Mouse (Mus musculus) heart, embryonic 10.5 days (tissue): ENCODE data around the gene Usp18. TPM values are rescaled to one million over a fixed set of nuclear protein-coding genes. Genes with fewer than 3 reads are reported as not detected.
A peak's percentile ranks its signal among the peaks of the same experiment; 100 is the strongest.

ENCODE experiments used
- DNase-seq: peaks from one replicate; pipeline ENCODE4 v3.0.0-alpha.2; 2017; ENCODE audit warnings: low spot score
- H3K27ac ChIP-seq: fragments of 300-500 bp; sonication (generic); 2 replicates; pipeline ENCODE4 v1.5.1; 2016; ENCODE audit warnings: mild to moderate bottlenecking
- H3K27me3 ChIP-seq: fragments of 300-500 bp; sonication (generic); 2 replicates; pipeline ENCODE4 v1.6.1; 2016; ENCODE audit warnings: mild to moderate bottlenecking; ENCODE audit not compliant: poor library complexity, insufficient read depth, severe bottlenecking
- H3K36me3 ChIP-seq: fragments of 300-500 bp; sonication (generic); 2 replicates; pipeline ENCODE4 v1.6.1; 2016; ENCODE audit warnings: mild to moderate bottlenecking, moderate library complexity
- H3K4me1 ChIP-seq: fragments of 300-500 bp; sonication (generic); 2 replicates; pipeline ENCODE4 v1.6.1; 2016; ENCODE audit warnings: mild to moderate bottlenecking
- H3K4me3 ChIP-seq: fragments of 300-500 bp; sonication (generic); 2 replicates; pipeline ENCODE4 v1.5.1; 2016; ENCODE audit warnings: mild to moderate bottlenecking, moderate library complexity
- H3K9me3 ChIP-seq: fragments of 300-500 bp; sonication (generic); 2 replicates; pipeline ENCODE4 v1.6.1; 2016; ENCODE audit warnings: mild to moderate bottlenecking, moderate library complexity
- WGBS: fragments of 180-500 bp; shearing (Covaris S2); methylation state at CpG from one replicate; pipeline ENCODE4 v1.1.7; 2016; 5-methylcytosine and 5-hydroxymethylcytosine counted together
- polyA plus RNA-seq: library from polyadenylated mRNA; unstranded; fragments of >200 nt; fragmentation: Nextera tagmentation; extraction: Ambion mirVana; gene quantifications from 2 replicates; pipeline ENCODE4 v1.2.1, GENCODE M21; 2016

Usp18 gene
- polyA plus RNA-seq, 1 experiment from 2014 or later: 1.5 TPM

DNA sequence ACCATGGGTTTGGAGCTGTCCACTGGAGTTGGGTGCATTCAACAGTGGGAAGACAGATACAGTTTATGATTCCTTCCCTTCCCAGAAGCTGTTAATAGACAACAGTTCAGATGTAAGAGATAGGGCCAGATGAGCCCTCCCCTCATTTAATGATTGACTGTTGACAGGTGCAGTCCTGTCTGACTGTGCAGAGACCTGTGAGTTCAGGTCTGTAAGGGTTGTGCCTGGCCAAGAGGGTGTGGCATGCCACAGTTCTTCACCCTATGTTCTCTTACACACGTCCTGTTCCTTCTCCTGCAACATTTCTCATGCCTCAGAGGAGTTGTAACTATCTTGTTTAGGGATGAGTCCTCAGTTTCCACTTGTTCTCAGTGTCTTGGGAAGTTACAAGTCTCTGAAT is 13.1 kb upstream of the Usp18 start:
- WGBS: 61% methylated on average over 1 of the region's 1 CpGs

DNA sequence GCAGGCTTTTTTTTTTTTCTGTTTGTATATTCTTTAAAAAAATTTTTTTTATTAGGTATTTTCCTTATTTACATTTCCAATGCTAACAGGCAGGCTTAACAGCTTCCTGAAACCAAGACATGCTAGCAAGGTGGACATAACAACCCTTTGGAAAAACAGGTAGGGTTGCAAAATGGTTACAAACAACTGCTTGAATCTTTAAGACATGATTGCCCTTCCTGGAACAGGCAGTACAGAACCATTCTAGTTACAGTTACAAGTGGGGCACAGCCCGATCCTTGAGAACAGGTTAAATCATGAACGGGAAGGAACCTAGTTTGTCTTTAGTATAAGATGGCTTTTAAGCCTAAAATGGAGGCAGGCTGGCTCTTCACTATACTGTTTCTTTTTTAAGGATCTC is 9.3 kb upstream of the Usp18 start:
- Histone ChIP-seq H3K36me3 (no peaks in the 10 kb centered on the region), H3K27me3 (no peaks in the 10 kb centered on the region), H3K27ac (no peak overlapping the region), H3K4me3 (no peak overlapping the region), H3K4me1 (no peaks in the 10 kb centered on the region), H3K9me3 (no peaks in the 10 kb centered on the region)
- no peak for DNase-seq
- 89% methylated on average over 2 of the region's 2 CpGs for WGBS

More for the DNA sequence above, 13.1 kb upstream of the Usp18 start:
- H3K27ac ChIP-seq: no peak overlapping the region
- no peaks in the 10 kb centered on the region for H3K9me3 ChIP-seq
- no peaks in the 10 kb centered on the region for H3K4me1 ChIP-seq
- DNase-seq: no peak
- no peaks in the 10 kb centered on the region for H3K36me3 ChIP-seq
- no peaks in the 10 kb centered on the region for H3K27me3 ChIP-seq
- H3K4me3 ChIP-seq: no peak overlapping the region

DNA sequence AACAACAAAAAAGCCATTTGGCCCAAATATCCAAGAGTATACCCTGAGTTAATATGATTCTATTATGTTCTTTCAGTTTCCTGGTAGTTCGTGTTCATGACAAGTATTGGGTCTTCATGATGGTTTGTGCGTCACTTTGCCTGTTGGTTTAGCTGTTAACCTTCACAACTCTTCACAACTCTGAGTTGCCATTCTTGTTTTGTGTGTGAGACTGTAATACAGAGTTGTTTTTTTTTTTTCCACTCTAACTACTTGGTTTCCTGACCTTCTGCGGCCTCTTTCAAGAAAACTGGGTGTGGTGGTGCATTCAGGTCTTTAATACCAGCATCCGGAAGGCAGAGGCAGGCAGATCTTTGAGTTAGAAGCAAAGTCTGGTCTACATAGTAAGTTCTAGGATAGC is 7.5 kb upstream of the Usp18 start:
- WGBS: 88% methylated on average over 4 of the region's 4 CpGs
- no peak overlapping the region for H3K27ac ChIP-seq
- DNase-seq: no peak
- H3K4me1 ChIP-seq: no peaks in the 10 kb centered on the region
- H3K9me3 ChIP-seq: no peaks in the 10 kb centered on the region
- peaks cover 11% of the 10 kb centered on the region; the same call in 1 of the 2 replicates for H3K27me3 ChIP-seq
- H3K4me3 ChIP-seq: no peak overlapping the region
- no peaks in the 10 kb centered on the region for H3K36me3 ChIP-seq

DNA sequence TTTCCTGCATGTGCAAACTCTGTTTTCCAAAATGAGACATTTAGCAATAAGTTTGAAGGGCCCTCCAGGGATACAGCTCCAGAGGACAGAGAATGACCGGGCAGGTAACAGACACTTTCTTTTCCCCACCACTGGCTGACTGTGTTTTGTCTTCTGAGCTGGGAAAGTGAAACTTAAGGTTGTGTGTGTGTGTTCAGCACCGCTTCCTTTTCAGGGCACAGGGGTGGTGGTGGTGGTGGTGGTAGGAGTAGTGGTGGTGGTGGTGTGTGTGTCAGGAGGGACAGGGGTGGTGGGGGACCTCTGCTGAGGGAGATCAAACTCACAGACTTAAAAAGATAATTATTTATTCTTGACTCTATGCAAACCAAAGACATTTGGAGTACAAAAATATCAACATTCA is 3.9 kb upstream of the Usp18 start:
- DNase-seq: no peak
- no peaks in the 10 kb centered on the region for H3K36me3 ChIP-seq
- no peak overlapping the region for H3K4me3 ChIP-seq
- 73% methylated on average over 2 of the region's 2 CpGs for WGBS
- H3K27ac ChIP-seq: no peak overlapping the region
- peaks cover 23% of the 10 kb centered on the region for H3K27me3 ChIP-seq
- H3K4me1 ChIP-seq: peaks cover 3% of the 10 kb centered on the region; the same call in 1 of the 2 replicates
- no peaks in the 10 kb centered on the region for H3K9me3 ChIP-seq

DNA sequence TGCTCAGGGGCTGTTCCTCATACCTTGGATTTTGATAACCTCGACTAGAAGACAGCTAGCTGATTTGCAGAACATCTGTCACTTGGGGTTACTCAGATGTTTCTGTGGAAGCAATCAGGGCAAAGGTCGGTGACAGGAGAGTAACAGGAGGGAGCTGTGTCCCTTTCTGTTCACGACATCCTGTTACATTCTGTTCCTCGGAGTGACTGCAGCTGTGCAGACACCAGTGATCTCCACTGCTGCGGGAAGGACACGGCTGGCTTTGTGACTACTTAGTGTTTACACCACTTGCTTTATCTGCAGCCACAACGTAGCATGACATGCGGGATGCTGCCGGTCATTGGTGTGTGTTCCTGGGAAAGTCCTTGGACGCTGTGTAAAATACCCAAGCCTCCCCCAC is 2.5 kb upstream of the Usp18 start:
- Histone ChIP-seq H3K4me1 (peaks cover 3% of the 10 kb centered on the region; the same call in 1 of the 2 replicates), H3K9me3 (no peaks in the 10 kb centered on the region), H3K36me3 (no peaks in the 10 kb centered on the region), H3K4me3 (no peak overlapping the region), H3K27ac (no peak overlapping the region), H3K27me3 (peaks cover 36% of the 10 kb centered on the region)
- DNase-seq: no peak
- 40% methylated on average over 10 of the region's 10 CpGs for WGBS

DNA sequence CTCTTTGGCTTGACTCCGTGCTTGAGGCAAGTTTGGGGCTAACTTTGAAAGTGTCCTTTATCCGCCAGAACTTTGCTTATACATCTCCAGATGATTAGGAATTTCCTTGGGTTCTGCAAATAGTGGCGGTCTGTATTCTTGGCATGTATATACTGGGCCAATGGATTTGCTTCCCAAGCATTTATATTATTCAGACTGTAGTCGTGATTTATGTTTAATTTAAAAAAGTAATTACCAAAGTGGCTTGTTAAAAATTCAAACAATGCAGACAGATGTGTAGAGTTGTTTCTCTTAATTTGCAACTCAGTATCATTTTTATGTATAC is 293 bp downstream of the Usp18 start:
- Histone ChIP-seq H3K27ac (peak overlapping the region; percentile 56; the same call in 1 of the 2 replicates), H3K4me3 (peak overlapping the region; percentile 66), H3K27me3 (peaks cover 36% of the 10 kb centered on the region), H3K9me3 (no peaks in the 10 kb centered on the region), H3K36me3 (no peaks in the 10 kb centered on the region), H3K4me1 (peaks cover 3% of the 10 kb centered on the region; the same call in 1 of the 2 replicates)
- 17% methylated on average over 4 of the region's 4 CpGs for WGBS
- no peak for DNase-seq

DNA sequence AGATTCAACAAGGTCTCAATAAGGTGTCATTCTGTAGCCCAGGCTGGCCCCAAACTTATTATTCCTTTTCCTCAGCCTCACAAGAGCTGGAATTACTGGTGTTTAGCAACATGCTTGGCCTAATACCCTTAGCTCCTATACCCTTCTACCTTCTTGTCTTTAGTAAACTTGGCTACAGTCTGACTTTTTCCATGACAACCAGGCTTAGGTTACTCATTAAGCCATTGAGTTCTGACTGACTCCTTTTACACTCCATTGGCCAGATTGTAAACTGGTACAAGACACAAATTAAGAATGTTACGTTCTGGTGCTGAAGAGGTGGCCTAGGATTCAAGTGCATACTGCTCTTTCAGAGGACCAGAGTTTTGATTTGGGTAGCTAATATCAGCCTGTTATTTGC is 4.7 kb downstream of the Usp18 start:
- no peaks in the 10 kb centered on the region for H3K9me3 ChIP-seq
- peaks cover 14% of the 10 kb centered on the region for H3K27me3 ChIP-seq
- 85% methylated on average over 1 of the region's 1 CpGs for WGBS
- no peak overlapping the region for H3K27ac ChIP-seq
- H3K4me3 ChIP-seq: no peak overlapping the region
- no peaks in the 10 kb centered on the region for H3K36me3 ChIP-seq
- DNase-seq: no peak
- H3K4me1 ChIP-seq: no peaks in the 10 kb centered on the region

DNA sequence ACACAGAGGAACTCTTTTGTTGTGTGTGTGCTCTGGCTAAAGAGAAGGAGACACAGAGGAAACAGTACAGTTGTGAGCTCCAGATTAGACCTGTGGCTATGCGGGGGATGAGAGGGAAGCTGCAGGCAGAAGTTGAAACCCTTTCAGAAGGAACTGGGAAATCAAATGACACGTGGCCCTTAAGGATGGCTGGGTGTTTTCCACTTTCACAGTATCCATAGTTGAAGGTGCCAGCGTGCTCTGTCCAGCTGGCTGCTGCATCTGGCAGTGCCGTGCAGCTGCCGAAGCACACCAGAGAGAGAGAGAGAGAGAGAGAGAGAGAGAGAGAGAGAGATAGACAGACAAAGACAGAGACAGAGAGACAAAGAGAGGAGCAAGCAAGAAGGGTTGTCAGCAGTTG is 5.5 kb downstream of the Usp18 start:
- no peak overlapping the region for H3K27ac ChIP-seq
- DNase-seq: no peak
- peaks cover 14% of the 10 kb centered on the region for H3K27me3 ChIP-seq
- peaks cover 4% of the 10 kb centered on the region; the same call in 1 of the 2 replicates for H3K4me1 ChIP-seq
- H3K9me3 ChIP-seq: no peaks in the 10 kb centered on the region
- H3K36me3 ChIP-seq: no peaks in the 10 kb centered on the region
- 65% methylated on average over 5 of the region's 5 CpGs for WGBS
- no peak overlapping the region for H3K4me3 ChIP-seq

DNA sequence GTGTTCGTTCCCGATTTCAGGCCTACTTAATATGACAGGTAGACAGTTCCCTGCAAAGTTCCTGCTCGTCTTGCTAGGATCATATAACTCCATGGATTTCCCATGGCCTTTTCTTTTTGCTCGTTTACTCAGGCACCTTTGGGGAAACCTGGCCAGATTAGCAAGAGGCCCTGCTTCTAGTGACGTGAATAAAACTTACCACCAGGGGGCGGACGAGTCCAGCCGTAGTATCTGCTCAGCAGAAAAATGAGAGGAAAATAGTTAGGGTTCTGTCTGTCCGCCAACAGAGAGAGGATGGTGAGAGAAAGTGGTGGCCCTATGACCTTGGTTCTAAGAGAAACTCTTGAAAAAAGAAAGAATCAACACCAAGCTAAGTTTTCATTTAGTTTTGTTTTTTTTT is 14.8 kb downstream of the Usp18 start:
- peaks cover 4% of the 10 kb centered on the region; the same call in 1 of the 2 replicates for H3K4me1 ChIP-seq
- no peaks in the 10 kb centered on the region for H3K36me3 ChIP-seq
- WGBS: 30% methylated on average over 9 of the region's 9 CpGs
- H3K4me3 ChIP-seq: no peak overlapping the region
- no peak overlapping the region for H3K27ac ChIP-seq
- no peaks in the 10 kb centered on the region for H3K9me3 ChIP-seq
- 0 out of 2 replicates have a peak, but pooled peaks cover 6% of the 10 kb centered on the region for H3K27me3 ChIP-seq
- DNase-seq: no peak

DNA sequence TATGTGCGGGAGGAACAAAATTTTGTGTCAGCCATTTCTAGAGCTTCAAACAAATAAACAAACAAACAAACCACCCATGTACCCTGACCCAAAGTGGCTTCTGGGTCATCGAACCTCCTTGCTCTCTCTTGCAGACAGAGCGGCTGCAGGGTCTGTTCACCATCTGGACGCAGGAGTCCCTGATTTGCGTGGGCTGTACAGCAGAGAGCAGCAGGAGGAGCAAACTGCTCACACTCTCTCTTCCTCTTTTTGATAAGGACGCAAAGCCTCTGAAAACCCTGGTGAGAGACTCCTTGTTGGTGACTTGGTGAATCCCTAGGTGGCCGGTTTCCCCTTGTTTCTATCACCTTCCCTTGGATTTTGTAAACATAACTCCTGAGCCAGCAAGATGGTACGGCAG is 15.5 kb downstream of the Usp18 start:
- 0 out of 2 replicates have a peak, but pooled peaks cover 6% of the 10 kb centered on the region for H3K27me3 ChIP-seq

DNA sequence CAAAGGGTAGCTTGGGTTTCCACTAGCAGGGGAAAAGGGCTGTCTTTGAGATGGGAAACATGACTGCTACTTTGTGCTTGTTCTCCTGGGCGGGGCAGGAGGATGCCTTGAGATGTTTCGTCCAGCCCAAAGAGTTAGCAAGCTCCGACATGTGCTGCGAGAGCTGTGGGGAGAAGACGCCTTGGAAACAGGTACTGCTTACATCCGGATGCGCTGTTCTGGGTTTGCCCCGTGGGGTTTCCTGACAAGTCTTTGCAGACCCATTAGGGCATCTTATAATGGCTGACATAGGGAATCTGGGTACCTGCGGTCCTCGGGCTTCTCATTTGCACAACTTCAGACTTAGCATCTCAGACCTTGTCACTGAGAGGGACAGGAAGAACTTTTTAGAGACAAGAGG is 16.3 kb downstream of the Usp18 start:
- no peak overlapping the region for H3K27ac ChIP-seq
- 0 out of 2 replicates have a peak, but pooled peaks cover 6% of the 10 kb centered on the region for H3K27me3 ChIP-seq
- 84% methylated on average over 10 of the region's 10 CpGs for WGBS
- no peak overlapping the region for H3K4me3 ChIP-seq
- H3K36me3 ChIP-seq: no peaks in the 10 kb centered on the region
- DNase-seq: no peak
- no peaks in the 10 kb centered on the region for H3K9me3 ChIP-seq
- H3K4me1 ChIP-seq: no peaks in the 10 kb centered on the region

More for the DNA sequence above, 15.5 kb downstream of the Usp18 start:
- no peaks in the 10 kb centered on the region for H3K36me3 ChIP-seq
- WGBS: 74% methylated on average over 8 of the region's 8 CpGs
- no peaks in the 10 kb centered on the region for H3K9me3 ChIP-seq
- no peaks in the 10 kb centered on the region for H3K4me1 ChIP-seq
- DNase-seq: no peak
- H3K27ac ChIP-seq: no peak overlapping the region
- no peak overlapping the region for H3K4me3 ChIP-seq

DNA sequence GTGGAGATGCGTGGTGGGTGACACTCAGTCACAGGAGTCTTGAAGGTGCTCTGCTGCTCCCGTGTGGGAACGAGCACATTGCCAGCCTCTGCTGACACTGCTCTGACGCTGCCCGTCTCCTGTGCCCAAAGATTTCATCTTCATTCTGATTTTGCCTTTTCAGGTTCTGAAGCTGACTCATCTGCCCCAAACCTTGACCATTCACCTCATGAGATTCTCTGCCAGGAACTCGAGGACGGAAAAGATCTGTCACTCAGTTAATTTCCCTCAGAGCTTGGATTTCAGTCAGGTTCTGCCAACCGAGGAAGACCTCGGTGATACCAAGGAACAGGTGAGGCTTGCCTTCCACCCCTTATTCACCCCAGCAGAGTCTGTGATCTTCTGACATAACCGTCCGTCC is 16.8 kb downstream of the Usp18 start:
- Histone ChIP-seq H3K27me3 (0 out of 2 replicates have a peak, but pooled peaks cover 6% of the 10 kb centered on the region), H3K36me3 (no peaks in the 10 kb centered on the region), H3K9me3 (no peaks in the 10 kb centered on the region), H3K4me3 (no peak overlapping the region), H3K4me1 (no peaks in the 10 kb centered on the region), H3K27ac (no peak overlapping the region)
- no peak for DNase-seq
- 84% methylated on average over 11 of the region's 11 CpGs for WGBS

DNA sequence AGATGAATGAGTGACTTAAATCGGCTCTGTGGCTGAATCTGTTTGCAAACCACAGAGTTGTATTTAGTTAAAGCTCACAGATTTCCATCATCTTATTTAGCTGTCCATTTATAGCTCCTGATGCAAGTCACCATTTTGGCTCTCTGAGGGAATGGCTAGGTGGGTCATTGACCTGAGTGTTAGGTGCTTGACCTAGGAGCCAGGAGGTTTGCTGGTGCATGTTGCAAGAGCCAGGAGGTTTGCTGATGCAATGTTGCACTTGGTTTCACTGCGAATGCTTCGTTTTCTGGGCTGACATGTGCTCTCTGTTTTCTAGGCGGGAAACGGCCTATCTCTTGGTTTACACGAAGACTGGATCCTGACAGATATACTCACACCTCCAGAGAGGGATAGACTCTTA is 24.4 kb downstream of the Usp18 start:
- Histone ChIP-seq H3K4me3 (no peak overlapping the region), H3K27ac (no peak overlapping the region), H3K27me3 (no peaks in the 10 kb centered on the region), H3K4me1 (0 out of 2 replicates have a peak, but pooled peaks cover 4% of the 10 kb centered on the region), H3K9me3 (no peaks in the 10 kb centered on the region), H3K36me3 (no peaks in the 10 kb centered on the region)
- WGBS: 79% methylated on average over 6 of the region's 6 CpGs
- DNase-seq: no peak

DNA sequence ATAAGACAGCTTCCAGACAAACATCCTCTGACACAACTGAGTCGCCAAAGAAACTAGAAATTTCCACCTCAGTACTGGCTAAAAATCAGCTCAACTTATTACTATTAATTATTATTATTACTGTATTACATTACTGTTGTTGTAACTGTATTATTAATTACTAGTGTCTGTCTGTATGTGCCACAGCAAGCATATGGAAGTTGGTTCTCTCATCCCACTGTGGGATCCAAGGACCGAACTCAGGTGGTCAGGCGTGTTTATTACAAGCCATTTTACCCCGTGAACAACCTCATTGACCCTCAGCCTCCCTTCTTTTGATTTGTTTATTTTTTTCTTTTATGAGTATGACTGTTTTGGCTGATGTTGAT is 26.0 kb downstream of the Usp18 start:
- H3K4me3 ChIP-seq: no peak overlapping the region
- H3K9me3 ChIP-seq: no peaks in the 10 kb centered on the region
- 0 out of 2 replicates have a peak, but pooled peaks cover 4% of the 10 kb centered on the region for H3K4me1 ChIP-seq
- 13% methylated on average over 4 of the region's 4 CpGs for WGBS
- H3K27me3 ChIP-seq: no peaks in the 10 kb centered on the region
- no peak overlapping the region for H3K27ac ChIP-seq
- DNase-seq: no peak
- no peaks in the 10 kb centered on the region for H3K36me3 ChIP-seq
